Mouse (Mus musculus) bone marrow, adult 2 months (tissue): ENCODE data around the gene Ccnd2. TPM values are rescaled to one million over a fixed set of nuclear protein-coding genes. Genes with fewer than 3 reads are reported as not detected.
A peak's percentile ranks its signal among the peaks of the same experiment; 100 is the strongest.

ENCODE experiments used
- H3K27ac ChIP-seq: fragments of 200-500 bp; 2 replicates; pipeline ENCODE4 v1.5.1; 2012; ENCODE audit warnings: low read depth, mild to moderate bottlenecking, control low read depth, inconsistent platforms, low read length; ENCODE audit not compliant: control insufficient read depth, poor library complexity, insufficient read depth
- H3K4me1 ChIP-seq: fragments of 200-500 bp; 2 replicates; pipeline ENCODE4 v1.6.1; 2011; ENCODE audit warnings: low read length; ENCODE audit not compliant: control insufficient read depth, insufficient read depth
- H3K4me3 ChIP-seq: fragments of 200-500 bp; replicated peaks from 2 replicates; pipeline ENCODE3; 2011; ENCODE audit warnings: mild to moderate bottlenecking, low read depth, low read length, control low read depth; ENCODE audit not compliant: control insufficient read depth
- CTCF ChIP-seq: fragments of 200-500 bp; IDR thresholded peaks from 2 replicates; pipeline ENCODE4 v1.5.1; 2011; ENCODE audit warnings: low read length, control low read depth; ENCODE audit not compliant: control insufficient read depth, insufficient read depth
- POLR2A ChIP-seq: fragments of 200-500 bp; IDR thresholded peaks from 2 replicates; pipeline ENCODE4 v1.6.1; 2011; ENCODE audit warnings: low read depth, mild to moderate bottlenecking, control low read depth, low read length, borderline replicate concordance; ENCODE audit not compliant: control insufficient read depth
- WGBS: fragments of 180-500 bp; shearing (Covaris S2); methylation state at CpG from one replicate; pipeline ENCODE4 v1.1.7; 2018; 5-methylcytosine and 5-hydroxymethylcytosine counted together
- polyA plus RNA-seq: library from polyadenylated mRNA; stranded (reverse); fragments of >200 nt; gene quantifications from 2 replicates; pipeline ENCODE4 v1.2.4, GENCODE M21; 2011; ENCODE audit warnings: low replicate concordance; ENCODE audit not compliant: missing spikeins, insufficient read depth, insufficient read length

The Ccnd2 gene
- polyA plus RNA-seq, 1 experiment: 20.3 TPM

DNA sequence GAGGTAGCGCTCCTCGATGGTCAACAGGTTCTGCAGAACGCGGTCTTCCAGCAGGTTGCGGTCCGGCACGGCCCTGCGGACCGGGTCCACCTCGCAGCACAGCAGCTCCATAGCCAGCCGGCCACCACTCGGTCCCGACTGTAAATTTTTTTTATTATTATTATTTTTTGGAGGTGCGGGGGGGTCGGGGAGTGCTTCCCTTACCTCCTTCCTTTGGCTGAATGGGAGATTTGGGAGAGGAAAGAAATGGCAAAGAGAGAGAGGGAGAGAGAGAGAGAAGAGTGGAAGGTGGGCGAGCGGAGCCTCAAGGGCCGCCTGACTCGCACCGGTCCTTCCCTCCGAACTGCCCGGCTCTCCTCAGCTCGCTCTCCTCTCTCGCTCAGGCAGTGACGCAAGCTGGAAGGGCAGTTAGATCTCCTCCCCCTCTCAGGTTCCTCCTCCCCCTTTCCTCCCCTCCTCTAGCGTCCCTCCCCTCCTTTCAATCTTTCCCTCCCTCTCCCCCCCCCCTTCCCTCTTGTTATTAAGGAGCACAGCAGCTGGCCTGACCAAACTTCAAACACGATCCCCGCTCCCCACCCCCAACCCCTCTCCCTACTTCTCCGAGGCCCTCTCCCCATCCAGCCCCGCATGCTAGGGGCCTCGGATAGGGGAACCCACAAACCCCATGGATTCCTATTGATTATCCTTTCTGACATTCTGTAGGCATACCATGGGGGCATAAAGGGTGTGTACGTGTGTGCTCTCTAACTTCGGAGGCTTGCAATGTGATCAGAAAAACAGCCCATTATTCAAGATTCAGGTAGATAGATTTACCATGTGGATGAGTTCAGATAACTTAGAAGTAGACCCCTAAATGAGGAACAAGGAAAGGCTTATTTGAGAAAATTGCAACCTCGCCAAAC is 1.1 kb downstream of the Ccnd2 start:
- TF ChIP-seq POLR2A (peak; percentile 93), CTCF (no peak)

DNA sequence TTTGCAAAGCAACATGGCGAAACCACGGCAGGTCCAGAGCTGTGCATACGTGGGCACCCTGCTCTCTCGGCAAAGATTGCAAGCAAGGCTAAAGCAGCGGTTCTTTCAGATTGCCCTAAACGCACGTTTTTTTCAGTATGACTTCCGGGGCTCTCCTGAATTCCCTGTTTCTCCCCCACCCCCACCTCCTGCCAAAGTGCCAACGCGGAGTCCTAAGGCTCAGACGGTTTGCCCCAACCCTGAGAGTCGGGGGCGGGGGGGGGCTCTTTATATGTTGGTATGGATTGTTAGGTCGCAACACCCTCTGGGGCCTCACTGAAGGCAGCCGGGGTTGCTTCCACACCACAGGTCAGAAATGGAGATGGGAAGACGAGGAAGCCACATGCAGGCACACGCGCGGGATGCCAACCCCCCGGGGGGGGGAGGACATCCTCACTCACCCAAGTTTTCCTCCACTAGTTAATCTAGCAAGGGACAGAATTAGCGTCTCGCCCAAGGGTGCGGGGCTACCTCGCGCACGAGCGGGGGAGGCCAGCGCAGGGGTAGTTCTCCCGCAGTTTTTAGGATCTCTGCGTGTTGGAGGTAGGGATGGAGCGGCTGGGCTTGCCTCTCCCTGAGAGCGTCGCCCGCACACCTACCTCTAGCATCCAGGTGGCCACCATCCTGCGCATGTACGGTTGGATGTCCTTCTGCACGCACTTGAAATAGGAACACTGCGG is 1.9 kb downstream of the Ccnd2 start:
- WGBS: under 1% methylated on average over 38 of the region's 38 CpGs
- TF ChIP-seq POLR2A (no peak), CTCF (no peak)
- Histone ChIP-seq H3K4me1 (no peaks in the 10 kb centered on the region; the same call in 1 of the 2 replicates), H3K27ac (peak overlapping the region; percentile 60; the same call in 1 of the 2 replicates), H3K4me3 (peak overlapping the region; percentile 79)

More for the DNA sequence above, 1.1 kb downstream of the Ccnd2 start:
- H3K27ac ChIP-seq: peak overlapping the region; percentile 30; the same call in 1 of the 2 replicates
- H3K4me3 ChIP-seq: peak overlapping the region; percentile 79
- H3K4me1 ChIP-seq: no peaks in the 10 kb centered on the region; the same call in 1 of the 2 replicates
- WGBS: under 1% methylated on average over 33 of the region's 34 CpGs

DNA sequence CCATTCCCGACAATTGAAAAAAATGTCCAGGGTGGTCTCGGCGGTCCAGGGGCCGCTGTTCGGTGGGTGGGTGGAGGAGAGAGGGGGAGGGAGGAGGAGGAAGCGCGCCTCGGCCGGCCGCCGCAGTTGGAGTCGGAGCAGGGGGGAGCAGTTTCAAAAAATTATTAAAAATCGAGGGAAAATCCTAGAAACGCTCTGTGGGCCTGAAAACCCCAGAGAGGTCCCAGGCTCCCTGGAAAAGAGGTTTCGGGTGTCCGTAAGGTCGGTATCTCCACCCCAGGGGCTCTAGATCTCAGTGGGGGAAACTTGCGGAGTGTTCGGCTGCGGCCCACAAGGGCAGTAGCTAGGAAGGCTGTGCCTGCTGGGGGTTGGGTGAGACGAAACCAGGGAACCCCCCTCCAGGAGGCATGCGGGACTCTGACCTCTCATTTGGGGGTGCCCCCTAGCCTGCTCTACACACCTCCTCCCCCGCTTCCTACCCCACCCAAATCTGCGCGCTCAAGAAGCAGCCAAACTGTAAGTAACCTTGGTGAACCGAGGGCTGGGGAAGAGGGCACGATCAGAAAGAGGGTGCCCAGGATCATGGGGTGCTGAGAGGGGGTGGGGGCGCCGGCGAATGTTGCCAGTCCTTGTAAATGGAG is 2.6 kb downstream of the Ccnd2 start:
- H3K27ac ChIP-seq: peak overlapping the region; percentile 60
- TF ChIP-seq CTCF (no peak), POLR2A (peak; percentile 33; the same call in 1 of the 2 replicates)
- under 1% methylated on average over 29 of the region's 30 CpGs for WGBS
- H3K4me3 ChIP-seq: peak overlapping the region; percentile 79
- H3K4me1 ChIP-seq: no peaks in the 10 kb centered on the region; the same call in 1 of the 2 replicates

DNA sequence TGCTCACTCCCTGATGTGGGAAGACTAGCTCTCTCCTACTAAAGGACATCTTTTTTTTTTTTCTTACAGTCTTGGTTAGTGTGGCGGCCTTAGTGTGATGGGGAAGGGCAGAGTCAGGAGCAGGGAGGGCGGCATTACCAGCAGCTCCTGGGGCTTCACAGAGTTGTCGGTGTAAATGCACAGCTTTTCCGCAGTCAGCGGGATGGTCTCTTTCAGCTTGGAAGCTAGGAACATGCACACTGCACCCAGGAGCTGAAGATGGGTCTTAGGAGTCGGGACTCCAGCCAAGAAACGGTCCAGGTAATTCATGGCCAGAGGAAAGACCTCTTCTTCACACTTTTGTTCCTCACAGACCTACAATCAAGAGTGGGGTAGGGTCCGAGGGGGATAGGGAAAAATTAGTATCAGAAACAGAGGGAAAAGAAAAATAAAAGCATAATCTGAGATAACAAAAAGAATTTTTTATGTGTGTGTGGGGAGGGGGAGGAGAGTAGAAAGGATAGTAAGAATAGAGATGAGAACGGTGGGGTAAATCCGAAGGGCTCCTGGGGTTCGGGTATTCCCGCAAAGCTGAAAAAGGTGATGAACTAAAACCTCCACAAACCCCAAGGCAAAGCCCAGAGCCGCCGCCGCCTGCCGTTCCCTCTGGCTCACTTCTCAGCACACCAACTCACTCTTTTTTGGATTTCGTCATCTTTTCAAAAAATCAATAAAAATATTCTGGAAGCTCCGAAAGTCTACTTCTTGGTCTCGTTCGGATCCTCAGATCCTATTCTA is 3.3 kb downstream of the Ccnd2 start:
- no peak overlapping the region for H3K27ac ChIP-seq
- no peak for TF ChIP-seq CTCF
- TF ChIP-seq POLR2A: no peak
- WGBS: 19% methylated on average over 20 of the region's 20 CpGs
- no peaks in the 10 kb centered on the region; the same call in 1 of the 2 replicates for H3K4me1 ChIP-seq
- H3K4me3 ChIP-seq: peak overlapping the region; percentile 38

DNA sequence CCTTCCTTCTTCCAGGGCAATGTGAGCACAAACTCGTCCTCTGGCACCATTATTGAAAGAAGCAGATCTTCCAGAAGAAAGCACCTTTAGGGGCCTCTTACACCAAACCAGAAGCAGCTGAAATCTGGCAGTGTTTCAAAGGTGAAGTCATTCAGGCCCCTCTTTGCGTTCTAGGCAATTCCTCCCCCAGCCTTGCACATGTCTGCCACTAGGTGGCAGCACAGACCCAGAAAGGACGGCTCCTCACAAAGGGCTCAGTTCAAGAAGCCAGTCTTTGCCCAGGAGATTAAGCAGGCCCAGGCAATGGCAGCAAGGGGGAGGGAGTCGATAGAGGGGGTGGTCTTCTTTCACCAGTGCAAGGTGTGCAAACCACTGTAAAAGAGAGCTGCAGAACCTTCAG is 4.3 kb downstream of the Ccnd2 start:
- peak; percentile 99 for TF ChIP-seq CTCF
- no peak for TF ChIP-seq POLR2A
- Histone ChIP-seq H3K27ac (no peak overlapping the region), H3K4me3 (no peak overlapping the region), H3K4me1 (no peaks in the 10 kb centered on the region; the same call in 1 of the 2 replicates)
- 2% methylated on average over 4 of the region's 4 CpGs for WGBS

DNA sequence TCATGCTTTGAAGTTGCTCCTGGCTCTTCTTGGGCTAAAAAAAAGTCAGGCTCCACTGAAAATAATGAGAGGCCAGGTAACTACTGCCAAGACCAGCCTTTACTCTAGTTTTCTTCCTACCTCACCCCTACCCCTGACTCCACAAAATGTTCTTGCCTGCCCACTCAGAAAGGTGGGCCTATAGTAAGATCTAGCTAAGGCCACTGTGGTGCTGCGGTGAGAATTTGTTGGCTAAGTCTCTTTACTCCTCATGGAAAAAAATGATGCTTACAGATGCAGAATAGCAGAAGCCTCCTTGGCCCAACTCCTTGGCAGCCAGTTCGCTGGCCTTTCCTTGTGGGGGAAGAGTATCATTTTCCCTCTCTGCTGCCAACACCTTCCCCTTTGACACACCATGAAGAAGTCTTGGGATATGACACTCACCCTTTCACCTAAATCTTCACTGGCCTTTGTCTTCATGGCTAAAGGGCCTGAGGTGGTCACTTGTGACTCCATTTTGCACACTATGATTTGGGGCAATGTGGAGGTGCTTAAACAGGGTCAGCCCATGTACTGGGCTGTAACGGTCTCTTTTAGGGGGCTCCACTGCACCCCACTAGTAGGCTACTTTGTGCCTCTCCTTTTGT is 5.6 kb downstream of the Ccnd2 start:
- H3K4me3 ChIP-seq: no peak overlapping the region
- 77% methylated on average over 3 of the region's 3 CpGs for WGBS
- H3K27ac ChIP-seq: no peak overlapping the region
- TF ChIP-seq POLR2A (no peak), CTCF (no peak)
- no peaks in the 10 kb centered on the region; the same call in 1 of the 2 replicates for H3K4me1 ChIP-seq
